Mouse (Mus musculus) ES-E14 (cell line): ENCODE data around the gene Mxra7. TPM values are rescaled to one million over a fixed set of nuclear protein-coding genes. Genes with fewer than 3 reads are reported as not detected.

Experiments used
- DNase-seq: peaks from one replicate; pipeline ENCODE4 v3.0.0-alpha.2; 2013; ENCODE audit warnings: low read depth, low spot score
- H3K27ac ChIP-seq: 2 replicates; pipeline ENCODE4 v1.5.1; 2012; ENCODE audit warnings: low read depth, mild to moderate bottlenecking, low read length, moderate library complexity, mixed read lengths; ENCODE audit not compliant: poor library complexity, insufficient read depth, severe bottlenecking
- H3K36me3 ChIP-seq: 2 replicates; pipeline ENCODE4 v1.6.1; 2012; ENCODE audit warnings: mild to moderate bottlenecking, low read length, moderate library complexity, mixed read lengths; ENCODE audit not compliant: control insufficient read depth, poor library complexity, insufficient read depth, severe bottlenecking
- H3K4me1 ChIP-seq, 2 experiments: fragments of 150-350 bp in 1 of 2; sonication (generic) in 1 of 2; 2 replicates each; pipeline ENCODE4 v1.6.1; 2012; ENCODE audit warnings: low read length in 2 of 2, mild to moderate bottlenecking in 1 of 2, mixed read lengths in 1 of 2; ENCODE audit not compliant: control insufficient read depth in 2 of 2, insufficient read depth in 2 of 2, poor library complexity in 1 of 2
- H3K4me3 ChIP-seq, 2 experiments: fragments of 150-350 bp in 1 of 2; sonication (generic) in 1 of 2; 2 replicates each; pipeline ENCODE4 v1.5.1; 2012; ENCODE audit warnings: low read length in 2 of 2, low read depth in 1 of 2, mild to moderate bottlenecking in 1 of 2, mixed read lengths in 1 of 2; ENCODE audit not compliant: insufficient read depth in 1 of 2, poor library complexity in 1 of 2, severe bottlenecking in 1 of 2
- H3K9ac ChIP-seq: 2 replicates; pipeline ENCODE4 v1.6.1; 2012; ENCODE audit warnings: low read depth, mild to moderate bottlenecking, low read length, mixed read lengths; ENCODE audit not compliant: poor library complexity, insufficient read depth, severe bottlenecking
- H3K9me3 ChIP-seq: fragments of 150-350 bp; sonication (generic); 2 replicates; pipeline ENCODE4 v1.6.1; 2012; ENCODE audit warnings: low read depth, mild to moderate bottlenecking, low read length; ENCODE audit not compliant: control insufficient read depth, insufficient read depth
- CHD2 ChIP-seq: IDR thresholded peaks from 2 replicates; pipeline ENCODE4 v1.6.1; 2014; ENCODE audit warnings: mild to moderate bottlenecking, low read depth, low read length, inconsistent platforms
- HCFC1 ChIP-seq: IDR thresholded peaks from 2 replicates; pipeline ENCODE4 v1.6.1; 2012; ENCODE audit warnings: low read length, inconsistent platforms, borderline replicate concordance; ENCODE audit not compliant: insufficient read depth
- MAFK ChIP-seq: IDR thresholded peaks from 2 replicates; pipeline ENCODE4 v1.6.1; 2014; ENCODE audit warnings: mild to moderate bottlenecking, low read depth, low read length, inconsistent platforms; ENCODE audit not compliant: insufficient read depth
- ZC3H11A ChIP-seq: IDR thresholded peaks from 2 replicates; pipeline ENCODE4 v1.6.1; 2012; ENCODE audit warnings: low read depth, mild to moderate bottlenecking, inconsistent platforms, low read length, borderline replicate concordance
- ZNF384 ChIP-seq: IDR thresholded peaks from 2 replicates; pipeline ENCODE4 v1.6.1; 2012; ENCODE audit warnings: low read depth, low read length, inconsistent platforms
- in situ Hi-C, 2 experiments: fragments of 600-800 bp; cut with MboI; formaldehyde crosslinking; loops; one replicate each; pipeline ENCODE4 v1.15.1; 2025; ENCODE audit warnings: low sequenced_read_pairs in 2 of 2, inconsistent platforms in 1 of 2; ENCODE audit not compliant: unreplicated experiment in 2 of 2
- total RNA-seq: library from RNA; depleted of rRNA; stranded (reverse); fragments of 300-350 nt; gene quantifications from 2 replicates; pipeline ENCODE4 v1.2.3, GENCODE M21; 2012

Mxra7 gene
- total RNA-seq, 1 experiment: 5.8 TPM

GRCm38 (mm10) chr11:116848086-116848876 is 20.4 kb upstream of the Mxra7 start:
- Histone ChIP-seq H3K4me3 (no peak overlapping the region), H3K4me1 (no peaks in the 10 kb centered on the region), H3K9ac (no peak overlapping the region), H3K27ac (no peak overlapping the region), H3K36me3 (peaks cover 27% of the 10 kb centered on the region), H3K9me3 (no peaks in the 10 kb centered on the region)
- in situ Hi-C loops: no loop called here
- TF ChIP-seq HCFC1: no peak
- TF ChIP-seq ZC3H11A: no peak
- peak; percentile 71 for TF ChIP-seq CHD2
- no peak for TF ChIP-seq ZNF384
- DNase-seq: no peak

- Histone ChIP-seq H3K4me3 (no peak overlapping the region), H3K36me3 (peaks cover 25% of the 10 kb centered on the region), H3K9me3 (no peaks in the 10 kb centered on the region), H3K4me1 (no peaks in the 10 kb centered on the region), H3K27ac (no peak overlapping the region), H3K9ac (no peak overlapping the region)
- DNase-seq: no peak
- no peak for TF ChIP-seq MAFK
- TF ChIP-seq ZNF384: no peak
- TF ChIP-seq CHD2: no peak; the same call in 1 of the 2 replicates
- TF ChIP-seq ZC3H11A: no peak
- TF ChIP-seq HCFC1: no peak
- in situ Hi-C loops: no loop called here
Measured at GRCm38 (mm10) chr11:116847187-116848085, 19.6 kb upstream of the Mxra7 start.

DNA sequence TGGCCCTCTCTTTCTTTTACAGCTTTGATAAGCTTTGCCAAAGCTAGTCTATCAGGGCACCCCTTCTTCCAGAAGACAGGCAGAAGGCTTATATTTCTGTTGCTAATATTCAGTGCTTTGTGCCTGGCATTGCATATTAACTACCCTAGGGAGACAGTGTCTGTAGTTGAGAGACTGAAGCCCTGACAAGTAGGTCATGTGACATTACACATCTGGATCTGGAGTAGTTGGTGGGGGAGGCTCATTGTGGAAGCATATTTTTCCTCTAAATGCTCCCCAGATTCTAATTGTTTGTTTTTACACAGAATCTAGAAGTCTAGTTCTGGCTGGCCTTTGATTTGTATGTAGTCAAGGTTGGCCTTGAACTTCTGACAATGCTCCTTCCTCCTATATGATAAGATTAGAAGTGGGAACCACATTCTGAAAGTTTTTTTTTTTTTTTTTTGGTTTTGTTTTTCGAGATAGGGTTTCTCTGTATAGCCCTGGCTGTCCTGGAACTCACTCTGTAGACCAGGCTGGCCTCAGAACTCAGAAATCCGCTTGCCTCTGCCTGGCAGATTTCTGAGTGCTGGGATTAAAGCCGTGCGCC is 18.8 kb upstream of the Mxra7 start:
- no peak overlapping the region for H3K27ac ChIP-seq
- TF ChIP-seq CHD2 (no peak), MAFK (no peak), ZNF384 (peak; percentile 19; the same call in 1 of the 2 replicates), HCFC1 (no peak)
- H3K4me1 ChIP-seq: no peaks in the 10 kb centered on the region
- H3K9me3 ChIP-seq: no peaks in the 10 kb centered on the region
- in situ Hi-C loops: no loop called here
- H3K4me3 ChIP-seq: no peak overlapping the region
- no peak overlapping the region for H3K9ac ChIP-seq
- H3K36me3 ChIP-seq: peaks cover 20% of the 10 kb centered on the region
- no peak for DNase-seq

GRCm38 (mm10) chr11:116843261-116844233 is 15.7 kb upstream of the Mxra7 start, which contains the start of the genes Mettl23 and Jmjd6:
Mettl23 (plus strand) TSS chr11:116843278.
Jmjd6 (minus strand) TSS chr11:116843449.
- Histone ChIP-seq H3K9me3 (no peaks in the 10 kb centered on the region), H3K4me1 (peaks cover 2 to 9% of the 10 kb centered on the region in 2 experiments; a peak in 1 of 4 replicates), H3K36me3 (peaks cover 25% of the 10 kb centered on the region), H3K27ac (peak within 1 kb of the TSS; percentile 68), H3K9ac (peak within 1 kb of the TSS; percentile 79), H3K4me3 (peak within 1 kb of the TSS; percentile 72 to 86)
- no peak for TF ChIP-seq MAFK
- TF ChIP-seq HCFC1: peak; percentile 81
- no peak for TF ChIP-seq ZC3H11A
- TF ChIP-seq ZNF384: no peak
- TF ChIP-seq CHD2: no peak
- in situ Hi-C loops: no loop called here
- peak; percentile 88 for DNase-seq
